In genomic region chr4:133388781-133389552, GRCm38 (mm10) we compare ENCODE assay signal across 10 mouse cellular contexts. TPM values are rescaled to one million over a fixed set of nuclear protein-coding genes. Genes with fewer than 3 reads are reported as not detected.
DNase-seq lines count a peak whose midpoint lies in the region; ATAC-seq lines count a peak whose summit lies in the region.
"Had no signal": no experiment of that assay in that cellular context is flagged by ENCODE, and none has a peak within 500 bp of the region (broad histone marks: within the 10 kb centered on the region; RNA-seq: fewer than 3 reads in every experiment).

No protein-coding gene starts in this region.

- H3K9me3 ChIP-seq in embryonic facial prominence, embryonic 12.5 days = no peaks in the 10 kb centered on the region
- H3K9me3 ChIP-seq in heart, embryonic 15.5 days (replicated peaks) = no peaks in the 10 kb centered on the region
- H3K9me3 ChIP-seq in lung, embryonic 16.5 days (ENCODE audit: control insufficient read depth, low read length) = no peaks in the 10 kb centered on the region
- H3K9me3 ChIP-seq: midbrain, embryonic 12.5 days had no signal

- H3K4me2 ChIP-seq in embryonic facial prominence, embryonic 12.5 days (replicated peaks) = no peak overlapping the region
- H3K4me2 ChIP-seq in heart, embryonic 15.5 days = no peak overlapping the region
- no peak overlapping the region for H3K4me2 ChIP-seq in lung, embryonic 16.5 days (ENCODE audit: low read depth, low read length)
- H3K4me2 ChIP-seq: midbrain, embryonic 12.5 days had no signal

- H3K27ac ChIP-seq in embryonic facial prominence, embryonic 12.5 days = peak overlapping the region; percentile 54; the same call in 1 of the 2 replicates
- H3K27ac ChIP-seq in heart, embryonic 15.5 days = peak overlapping the region; percentile 72
- peak overlapping the region; percentile 73 for H3K27ac ChIP-seq in lung, embryonic 16.5 days (ENCODE audit: low read length)
- H3K27ac ChIP-seq: midbrain, embryonic 12.5 days had no signal

- 87% methylated on average over 16 of the region's 16 CpGs for WGBS in embryonic facial prominence, embryonic 12.5 days
- WGBS in heart, embryonic 15.5 days = 54% methylated on average over 16 of the region's 16 CpGs
- WGBS in lung, embryonic 16.5 days = 57% methylated on average over 16 of the region's 16 CpGs

- peak; percentile 68 for DNase-seq in left cerebral cortex, postnatal 4 days
- DNase-seq in left cerebral cortex, adult 11 months (ENCODE audit: low spot score) = no peak
- DNase-seq in frontal cortex, postnatal 36 days (ENCODE audit: low spot score in 2 of 2) = no peak
- DNase-seq in thymus, postnatal 10 days (ENCODE audit: low spot score in 2 of 2) = no peak

- peaks cover 21% of the 10 kb centered on the region for H3K4me1 ChIP-seq in embryonic facial prominence, embryonic 12.5 days
- H3K4me1 ChIP-seq in heart, embryonic 15.5 days (replicated peaks) = peaks cover 39% of the 10 kb centered on the region
- H3K4me1 ChIP-seq in lung, embryonic 16.5 days (replicated peaks; ENCODE audit: control insufficient read depth, insufficient read depth, low read length) = peaks cover 26% of the 10 kb centered on the region
- H3K4me1 ChIP-seq: midbrain, embryonic 12.5 days had no signal

- no peak overlapping the region for H3K4me3 ChIP-seq in embryonic facial prominence, embryonic 12.5 days
- H3K4me3 ChIP-seq in heart, embryonic 15.5 days = no peak overlapping the region
- no peak overlapping the region for H3K4me3 ChIP-seq in lung, embryonic 16.5 days (ENCODE audit: low read length)
- H3K4me3 ChIP-seq: midbrain, embryonic 12.5 days had no signal

- H3K36me3 ChIP-seq in embryonic facial prominence, embryonic 12.5 days = peaks cover 10% of the 10 kb centered on the region; the same call in 1 of the 2 replicates
- peaks cover 4% of the 10 kb centered on the region; the same call in 1 of the 2 replicates for H3K36me3 ChIP-seq in heart, embryonic 15.5 days
- H3K36me3 ChIP-seq in lung, embryonic 16.5 days (ENCODE audit: control insufficient read depth, insufficient read depth, low read length) = no peaks in the 10 kb centered on the region
- H3K36me3 ChIP-seq: midbrain, embryonic 12.5 days had no signal

- H3K27me3 ChIP-seq in embryonic facial prominence, embryonic 12.5 days = no peaks in the 10 kb centered on the region
- H3K27me3 ChIP-seq in heart, embryonic 15.5 days = no peaks in the 10 kb centered on the region
- no peaks in the 10 kb centered on the region for H3K27me3 ChIP-seq in lung, embryonic 16.5 days (ENCODE audit: control insufficient read depth, insufficient read depth, low read depth, low read length)
- H3K27me3 ChIP-seq: midbrain, embryonic 12.5 days; Patski had no signal

- ATAC-seq in embryonic facial prominence, embryonic 12.5 days (ENCODE audit: insufficient number of reproducible peaks, insufficient read depth, low FRiP score, low TSS enrichment) = no peak
- peak; percentile 80 for ATAC-seq in heart, embryonic 15.5 days (replicated peaks; ENCODE audit: insufficient number of reproducible peaks, insufficient read depth, low FRiP score, low read depth)
- ATAC-seq in lung, embryonic 16.5 days (ENCODE audit: low read depth) = peak; percentile 69
- ATAC-seq in megakaryocyte-erythroid progenitor cell, adult 5-6 weeks (replicated peaks; ENCODE audit: low FRiP score, low TSS enrichment, poor library complexity, severe bottlenecking) = no peak
- ATAC-seq: Patski had no signal

- intact Hi-C loops in left cerebral cortex, postnatal 4 days (cut with DNase I) = no loop called here

- H3K9ac ChIP-seq in embryonic facial prominence, embryonic 12.5 days = no peak overlapping the region
- no peak overlapping the region for H3K9ac ChIP-seq in heart, embryonic 15.5 days
- no peak overlapping the region for H3K9ac ChIP-seq in lung, embryonic 16.5 days (ENCODE audit: low read length)
- H3K9ac ChIP-seq: midbrain, embryonic 12.5 days had no signal

RNA-seq across cellular contexts. Expression of gene Slc9a1, which starts 19.5 kb away (rescaled TPM):
- 10 to 100 TPM; 30.4 to 36.2 TPM for total RNA-seq in left cerebral cortex, postnatal 4 days (2021)
- 7.6 and 7.9 TPM in 2 replicates for polyA plus RNA-seq in embryonic facial prominence, embryonic 12.5 days (2016; fragmentation: Nextera tagmentation; extraction: Ambion mirVana)
- 6.6 and 8.2 TPM in 2 replicates for polyA plus RNA-seq in heart, embryonic 15.5 days (2015; fragmentation: Nextera tagmentation; extraction: Ambion mirVana)
- 8.8 and 9.5 TPM in 2 replicates for polyA plus RNA-seq in lung, embryonic 16.5 days (2015; fragmentation: Nextera tagmentation; extraction: Ambion mirVana)
- total RNA-seq in megakaryocyte-erythroid progenitor cell, adult 5-6 weeks (2014; fragmentation: Nextera tagmentation) = 31.8 and 33.1 TPM in 2 replicates
- total RNA-seq in megakaryocyte-erythroid progenitor cell, adult 5-6 weeks (2017) = 5.8 and 13.7 TPM in 2 replicates

RNA-seq across cellular contexts. Expression of gene Wdtc1, which starts 35.7 kb away (rescaled TPM):
- 10 to 100 TPM; 52.0 to 52.9 TPM for total RNA-seq in left cerebral cortex, postnatal 4 days (2021)
- 17.0 and 18.7 TPM in 2 replicates for polyA plus RNA-seq in embryonic facial prominence, embryonic 12.5 days (2016; fragmentation: Nextera tagmentation; extraction: Ambion mirVana)
- polyA plus RNA-seq in heart, embryonic 15.5 days (2015; fragmentation: Nextera tagmentation; extraction: Ambion mirVana) = 11.4 and 14.3 TPM in 2 replicates
- 11.3 and 11.8 TPM in 2 replicates for polyA plus RNA-seq in lung, embryonic 16.5 days (2015; fragmentation: Nextera tagmentation; extraction: Ambion mirVana)
- total RNA-seq in megakaryocyte-erythroid progenitor cell, adult 5-6 weeks (2014; fragmentation: Nextera tagmentation) = 15.3 and 18.6 TPM in 2 replicates
- 7.5 and 8.0 TPM in 2 replicates for total RNA-seq in megakaryocyte-erythroid progenitor cell, adult 5-6 weeks (2017)

Comparison
In these comparisons a context has a peak if more than half of its experiments do, and no peak if none do; other contexts are left out.
1. ATAC-seq: peak in heart, embryonic 15.5 days (single experiment) and lung, embryonic 16.5 days (single experiment); none in embryonic facial prominence, embryonic 12.5 days (single experiment) and megakaryocyte-erythroid progenitor cell, adult 5-6 weeks (single experiment).
2. Peak in every context shown above with its lines, with median percentiles within 50 percentile points of each other: H3K27ac ChIP-seq.